Mouse (Mus musculus) MEL (cell line): ENCODE data around the gene Cdh13. TPM values are rescaled to one million over a fixed set of nuclear protein-coding genes. Genes with fewer than 3 reads are reported as not detected.

Experiments
- DNase-seq: peaks from one replicate; pipeline ENCODE4 v3.0.0; 2011; ENCODE audit warnings: low read depth, low spot score
- H3K27ac ChIP-seq: 2 replicates; pipeline ENCODE4 v1.5.1; 2012; ENCODE audit warnings: low read depth, mild to moderate bottlenecking, control low read depth, low read length, moderate library complexity; ENCODE audit not compliant: control insufficient read depth
- H3K27me3 ChIP-seq, 2 experiments: fragments of 150-350 bp in 1 of 2; sonication (generic) in 1 of 2; 2 replicates each; pipeline ENCODE4 v1.6.1; 2012; ENCODE audit warnings: low read length in 2 of 2, mild to moderate bottlenecking in 2 of 2, improper control_type of control experiment in 1 of 2, moderate library complexity in 1 of 2; ENCODE audit not compliant: insufficient read depth in 2 of 2, control insufficient read depth in 1 of 2
- H3K36me3 ChIP-seq, 2 experiments: 2 replicates each; pipeline ENCODE4 v1.6.1; 2012 to 2014; ENCODE audit warnings: low read length in 2 of 2, improper control_type of control experiment in 1 of 2, inconsistent platforms in 1 of 2, mild to moderate bottlenecking in 1 of 2; ENCODE audit not compliant: insufficient read depth in 2 of 2, control insufficient read depth in 1 of 2
- H3K4me1 ChIP-seq, 2 experiments: fragments of 150-350 bp in 1 of 2; sonication (generic) in 1 of 2; 2 replicates each; pipeline ENCODE4 v1.6.1; 2012; ENCODE audit warnings: low read length in 2 of 2, improper control_type of control experiment in 1 of 2, mild to moderate bottlenecking in 1 of 2; ENCODE audit not compliant: insufficient read depth in 2 of 2, control insufficient read depth in 1 of 2
- H3K4me3 ChIP-seq, 2 experiments: fragments of 150-350 bp in 1 of 2; sonication (generic) in 1 of 2; 2 replicates each; pipeline ENCODE4 v1.5.1; 2012; ENCODE audit warnings: low read depth in 2 of 2, low read length in 2 of 2, mild to moderate bottlenecking in 2 of 2, moderate library complexity in 2 of 2, control low read depth in 1 of 2, improper control_type of control experiment in 1 of 2; ENCODE audit not compliant: control insufficient read depth in 1 of 2, insufficient read depth in 1 of 2
- H3K79me2 ChIP-seq: 2 replicates; pipeline ENCODE4 v1.6.1; 2012; ENCODE audit warnings: mild to moderate bottlenecking, low read length, moderate library complexity; ENCODE audit not compliant: control insufficient read depth, poor library complexity, insufficient read depth
- H3K9ac ChIP-seq: 2 replicates; pipeline ENCODE4 v1.6.1; 2012; ENCODE audit warnings: low read depth, mild to moderate bottlenecking, control low read depth, low read length, moderate library complexity; ENCODE audit not compliant: control insufficient read depth, poor library complexity, severe bottlenecking
- H3K9me3 ChIP-seq: fragments of 150-350 bp; sonication (generic); replicated peaks from 2 replicates; pipeline ENCODE4 v1.6.1; 2012; ENCODE audit warnings: mild to moderate bottlenecking, low read length, improper control_type of control experiment, moderate library complexity; ENCODE audit not compliant: insufficient read depth
- BHLHE40 ChIP-seq: IDR thresholded peaks from 2 replicates; pipeline ENCODE4 v1.6.1; 2012; ENCODE audit warnings: low read depth, mild to moderate bottlenecking, inconsistent platforms, low read length, improper control_type of control experiment, borderline replicate concordance
- CHD2 ChIP-seq: IDR thresholded peaks from 2 replicates; pipeline ENCODE4 v1.6.1; 2011; ENCODE audit warnings: low read length, improper control_type of control experiment
- CTCF ChIP-seq, 3 experiments: IDR thresholded peaks in 2 of 3; conservative IDR thresholded peaks in 1 of 3; 2 replicates each; pipeline ENCODE4 v1.5.1; 2011 to 2012; ENCODE audit warnings: low read length in 3 of 3, low read depth in 2 of 3, mild to moderate bottlenecking in 2 of 3, improper control_type of control experiment in 1 of 3, inconsistent platforms in 1 of 3, mixed read lengths in 1 of 3, moderate library complexity in 1 of 3; ENCODE audit not compliant: control insufficient read depth in 1 of 3, insufficient read depth in 1 of 3, poor library complexity in 1 of 3, severe bottlenecking in 1 of 3
- EP300 ChIP-seq, 2 experiments: IDR thresholded peaks; 2 replicates each; pipeline ENCODE4 v1.6.1; 2011; ENCODE audit warnings: improper control_type of control experiment in 2 of 2, low read length in 2 of 2, low read depth in 1 of 2, mild to moderate bottlenecking in 1 of 2
- ETS1 ChIP-seq: IDR thresholded peaks from 2 replicates; pipeline ENCODE4 v1.6.1; 2012; ENCODE audit warnings: low read depth, mild to moderate bottlenecking, inconsistent platforms, low read length, improper control_type of control experiment, moderate library complexity
- JUND ChIP-seq: IDR thresholded peaks from 2 replicates; pipeline ENCODE4 v1.6.1; 2011; ENCODE audit warnings: low read depth, mild to moderate bottlenecking, improper control_type of control experiment, low read length
- MAFK ChIP-seq: IDR thresholded peaks from 2 replicates; pipeline ENCODE4 v1.6.1; 2011; ENCODE audit warnings: low read depth, mild to moderate bottlenecking, low read length, improper control_type of control experiment, borderline replicate concordance
- MAX ChIP-seq: IDR thresholded peaks from 2 replicates; pipeline ENCODE4 v1.6.1; 2011; ENCODE audit warnings: low read length, improper control_type of control experiment
- MAZ ChIP-seq: IDR thresholded peaks from 2 replicates; pipeline ENCODE4 v1.6.1; 2012; ENCODE audit warnings: low read depth, mild to moderate bottlenecking, inconsistent platforms, low read length, improper control_type of control experiment
- MEF2A ChIP-seq: IDR thresholded peaks from 2 replicates; pipeline ENCODE4 v1.6.1; 2014; ENCODE audit warnings: low read depth, mild to moderate bottlenecking, inconsistent platforms, low read length, improper control_type of control experiment; ENCODE audit not compliant: poor library complexity, insufficient replicate concordance, severe bottlenecking; ENCODE audit errors: extremely low read depth
- MXI1 ChIP-seq: IDR thresholded peaks from 2 replicates; pipeline ENCODE4 v1.6.1; 2011; ENCODE audit warnings: mild to moderate bottlenecking, low read depth, low read length, improper control_type of control experiment
- POLR2AphosphoS2 ChIP-seq: IDR thresholded peaks from 2 replicates; pipeline ENCODE4 v1.6.1; 2011; ENCODE audit warnings: low read length, improper control_type of control experiment
- RAD21 ChIP-seq: IDR thresholded peaks from 2 replicates; pipeline ENCODE4 v1.6.1; 2011; ENCODE audit warnings: mild to moderate bottlenecking, low read depth, low read length, improper control_type of control experiment
- SIN3A ChIP-seq: IDR thresholded peaks from 2 replicates; pipeline ENCODE4 v1.6.1; 2012; ENCODE audit warnings: low read length, improper control_type of control experiment, inconsistent platforms
- TBP ChIP-seq: IDR thresholded peaks from 2 replicates; pipeline ENCODE4 v1.8.0; 2011; ENCODE audit warnings: low read depth, low read length, improper control_type of control experiment
- ZC3H11A ChIP-seq: IDR thresholded peaks from 2 replicates; pipeline ENCODE4 v1.6.1; 2012; ENCODE audit warnings: low read depth, mild to moderate bottlenecking, inconsistent platforms, low read length, improper control_type of control experiment
- ZNF384 ChIP-seq: IDR thresholded peaks from 2 replicates; pipeline ENCODE4 v1.6.1; 2012; ENCODE audit warnings: low read depth, mild to moderate bottlenecking, inconsistent platforms, low read length, improper control_type of control experiment
- polyA plus RNA-seq, 2 experiments: library from polyadenylated mRNA; stranded (reverse) in 1 of 2; unstranded in 1 of 2; fragments of >175 nt in 1 of 2; fragments of >200 nt in 1 of 2; gene quantifications; 2 replicates each; pipeline versions ENCODE4 v1.2.1 to v1.2.4; 2012; ENCODE audit warnings: low replicate concordance in 2 of 2, low read depth in 1 of 2; ENCODE audit not compliant: insufficient read length in 2 of 2, insufficient read depth in 1 of 2, missing spikeins in 1 of 2
- total RNA-seq: library from RNA; depleted of rRNA; stranded (reverse); fragments of 300-350 nt; gene quantifications from 2 replicates; pipeline ENCODE4 v1.2.3, GENCODE M21; 2012

Gene Cdh13
- total and polyA plus RNA-seq, 3 experiments = not detected

GRCm38 (mm10) chr8:118272493-118272892, 11.0 kb upstream of the Cdh13 start:
- no peaks in the 10 kb centered on the region for H3K79me2 ChIP-seq
- no peak overlapping the region for H3K27ac ChIP-seq
- H3K9me3 ChIP-seq = no peaks in the 10 kb centered on the region
- H3K4me3 ChIP-seq = no peak overlapping the region
- no peaks in the 10 kb centered on the region for H3K36me3 ChIP-seq
- H3K4me1 ChIP-seq = no peaks in the 10 kb centered on the region
- DNase-seq = no peak
- TF ChIP-seq ZNF384 (no peak), MAZ (no peak), MAX (no peak), POLR2AphosphoS2 (no peak), MXI1 (no peak), ZC3H11A (no peak), MAFK (no peak)
- no peak overlapping the region for H3K9ac ChIP-seq
- no peaks in the 10 kb centered on the region for H3K27me3 ChIP-seq

- Histone ChIP-seq H3K9ac (no peak overlapping the region), H3K9me3 (no peaks in the 10 kb centered on the region), H3K4me3 (no peak overlapping the region), H3K27ac (no peak overlapping the region), H3K27me3 (no peaks in the 10 kb centered on the region), H3K36me3 (no peaks in the 10 kb centered on the region), H3K4me1 (no peaks in the 10 kb centered on the region), H3K79me2 (no peaks in the 10 kb centered on the region)
- DNase-seq = no peak
- TF ChIP-seq MAX (no peak), JUND (no peak), TBP (no peak), RAD21 (no peak)
Measured at GRCm38 (mm10) chr8:118274243-118274642, 9.3 kb upstream of the Cdh13 start.

GRCm38 (mm10) chr8:118274688-118275087, 8.8 kb upstream of the Cdh13 start:
- Histone ChIP-seq H3K4me3 (no peak overlapping the region), H3K36me3 (no peaks in the 10 kb centered on the region), H3K79me2 (no peaks in the 10 kb centered on the region), H3K27me3 (no peaks in the 10 kb centered on the region), H3K4me1 (no peaks in the 10 kb centered on the region), H3K9ac (no peak overlapping the region), H3K9me3 (no peaks in the 10 kb centered on the region), H3K27ac (no peak overlapping the region)
- peak; percentile 38 for DNase-seq
- no peak for TF ChIP-seq CHD2
- no peak for TF ChIP-seq EP300 (IDR thresholded peaks at IDR 0.05; ENCODE audit: low read depth in 1 of 2, low read length in 2 of 2)
- no peak for TF ChIP-seq MAZ
- no peak for TF ChIP-seq BHLHE40
- TF ChIP-seq CTCF (IDR thresholded peaks at IDR 0.05 in 2 of 3, conservative IDR thresholded peaks at IDR 0.05 in 1 of 3; ENCODE audit: control insufficient read depth in 1 of 3, insufficient read depth in 1 of 3, low read depth in 2 of 3, low read length in 3 of 3, poor library complexity in 1 of 3, severe bottlenecking in 1 of 3) = peak; percentile 35 to 59 (median 46)
- no peak for TF ChIP-seq ETS1
- TF ChIP-seq MEF2A = no peak
- no peak for TF ChIP-seq SIN3A
